Mouse (Mus musculus) C2C12 (cell line): ENCODE data around the gene Mogat2.

Experiments
- CEBPB ChIP-seq: IDR thresholded peaks from one replicate; pipeline ENCODE4 v1.6.1; 2011; ENCODE audit warnings: low read depth, mild to moderate bottlenecking, control low read depth, moderate library complexity
- CTCF ChIP-seq: IDR thresholded peaks from one replicate; pipeline ENCODE4 v1.5.1; 2011; ENCODE audit not compliant: control insufficient read depth, insufficient read depth, insufficient read length
- MAX ChIP-seq: IDR thresholded peaks from one replicate; pipeline ENCODE4 v1.6.1; 2011; ENCODE audit warnings: mild to moderate bottlenecking, control low read depth
- MYOD1 ChIP-seq: IDR thresholded peaks from one replicate; pipeline ENCODE4 v1.6.1; 2011; ENCODE audit warnings: low read depth; ENCODE audit not compliant: control insufficient read depth, insufficient read length
- MYOG ChIP-seq: IDR thresholded peaks from one replicate; pipeline ENCODE4 v1.6.1; 2011; ENCODE audit not compliant: control insufficient read depth, insufficient read length; ENCODE audit errors: extremely low read depth
- USF1 ChIP-seq: IDR thresholded peaks from one replicate; pipeline ENCODE4 v1.6.1; 2011; ENCODE audit warnings: low read depth, mild to moderate bottlenecking, control low read depth, moderate library complexity

GRCm38 (mm10) chr7:99268951-99269945 is 30.8 kb upstream of the Mogat2 start:
- TF ChIP-seq MYOD1, result no peak
- TF ChIP-seq USF1, result no peak
- TF ChIP-seq CTCF, result no peak
- no peak for TF ChIP-seq CEBPB
- no peak for TF ChIP-seq MAX
- no peak for TF ChIP-seq MYOG
